Mouse (Mus musculus) hindbrain, embryonic 10.5 days (tissue): ENCODE measurements around the gene Wfdc3. TPM values are rescaled to one million over a fixed set of nuclear protein-coding genes. Genes with fewer than 3 reads are reported as not detected.

Experiments used
- DNase-seq: peaks from one replicate; pipeline ENCODE4 v3.0.0-alpha.2; 2017; ENCODE audit warnings: low spot score
- H3K27ac ChIP-seq: fragments of 300-500 bp; sonication (generic); 2 replicates; pipeline ENCODE4 v1.5.1; 2016; ENCODE audit warnings: mild to moderate bottlenecking, moderate library complexity
- H3K27me3 ChIP-seq: fragments of 300-500 bp; sonication (generic); 2 replicates; pipeline ENCODE4 v1.6.1; 2016; ENCODE audit warnings: mild to moderate bottlenecking; ENCODE audit not compliant: poor library complexity, insufficient read depth, severe bottlenecking
- H3K36me3 ChIP-seq: fragments of 300-500 bp; sonication (generic); 2 replicates; pipeline ENCODE4 v1.6.1; 2016; ENCODE audit warnings: mild to moderate bottlenecking, moderate library complexity
- H3K4me1 ChIP-seq: fragments of 300-500 bp; sonication (generic); replicated peaks from 2 replicates; pipeline ENCODE4 v1.6.1; 2016; ENCODE audit warnings: mild to moderate bottlenecking
- H3K4me3 ChIP-seq: fragments of 300-500 bp; sonication (generic); 2 replicates; pipeline ENCODE4 v1.5.1; 2016; ENCODE audit warnings: mild to moderate bottlenecking, moderate library complexity
- H3K9me3 ChIP-seq: fragments of 300-500 bp; sonication (generic); 2 replicates; pipeline ENCODE4 v1.6.1; 2016; ENCODE audit warnings: mild to moderate bottlenecking, moderate library complexity
- WGBS: fragments of 180-500 bp; shearing (Covaris S2); methylation state at CpG from one replicate; pipeline ENCODE4 v1.1.7; 2016; 5-methylcytosine and 5-hydroxymethylcytosine counted together
- polyA plus RNA-seq: library from polyadenylated mRNA; unstranded; fragments of >200 nt; fragmentation: Nextera tagmentation; extraction: Ambion mirVana; gene quantifications from 2 replicates; pipeline ENCODE4 v1.2.1, GENCODE M21; 2016

The Wfdc3 gene
- polyA plus RNA-seq, 1 experiment from 2014 or later = 0.85 TPM

- no peak for DNase-seq
- 92% methylated on average over 2 of the region's 2 CpGs for WGBS
- no peak overlapping the region for H3K4me3 ChIP-seq
- no peaks in the 10 kb centered on the region for H3K9me3 ChIP-seq
- H3K4me1 ChIP-seq = 0 out of 2 replicates have a peak, but pooled peaks cover 1% of the 10 kb centered on the region
- H3K36me3 ChIP-seq = peaks cover 99% of the 10 kb centered on the region
- H3K27ac ChIP-seq = no peak overlapping the region
- no peaks in the 10 kb centered on the region for H3K27me3 ChIP-seq
Measured at GRCm38 (mm10) chr2:164752454-164752853, 6.7 kb upstream of the Wfdc3 start.

DNA sequence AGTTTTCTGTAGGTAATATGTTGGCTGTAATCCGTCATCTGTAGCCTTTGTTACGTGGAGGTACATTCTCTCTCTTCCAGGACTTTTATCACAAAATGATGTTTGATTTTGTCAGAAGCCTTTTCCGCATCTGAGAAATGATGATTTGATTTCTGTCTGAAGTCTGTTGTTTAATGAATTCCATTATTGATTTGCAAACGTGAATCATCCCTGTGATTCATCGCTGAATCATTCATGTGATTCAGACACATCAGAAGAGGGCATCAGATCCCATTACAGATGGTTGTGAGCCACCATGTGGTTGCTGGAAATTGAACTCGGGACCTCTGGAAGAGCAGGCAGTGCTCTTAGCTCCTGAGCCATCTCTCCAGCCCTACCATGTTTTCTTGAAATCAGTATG, 3.3 kb upstream of the Wfdc3 start:
- Histone ChIP-seq H3K4me3 (no peak overlapping the region), H3K4me1 (peaks cover 20% of the 10 kb centered on the region), H3K27me3 (no peaks in the 10 kb centered on the region), H3K36me3 (peaks cover 67% of the 10 kb centered on the region), H3K9me3 (no peaks in the 10 kb centered on the region), H3K27ac (no peak overlapping the region)
- whole genome bisulfite sequencing = 88% methylated on average over 6 of the region's 6 CpGs
- no peak for DNase-seq

DNA sequence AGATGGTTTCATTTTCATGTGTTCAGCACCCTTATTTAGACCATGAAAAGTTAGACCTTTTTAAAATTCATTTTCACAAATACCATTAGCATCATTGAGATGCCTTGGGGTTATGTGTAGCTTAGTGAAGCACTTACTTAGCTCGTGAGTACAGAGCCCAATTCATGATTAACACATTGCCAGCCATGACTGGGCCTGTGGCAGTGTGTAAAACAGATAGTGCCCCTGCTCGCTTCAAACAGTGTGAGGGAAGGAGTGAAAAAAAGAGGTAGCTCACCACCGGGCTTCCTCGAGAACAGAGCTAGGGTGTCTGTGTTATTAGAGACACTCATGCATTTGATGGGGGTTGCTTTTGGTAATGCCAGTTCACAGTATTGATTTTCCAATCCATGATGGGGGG, 2.5 kb upstream of the Wfdc3 start:
- Histone ChIP-seq H3K9me3 (no peaks in the 10 kb centered on the region), H3K36me3 (peaks cover 59% of the 10 kb centered on the region), H3K4me1 (peaks cover 20% of the 10 kb centered on the region), H3K27ac (no peak overlapping the region), H3K4me3 (no peak overlapping the region), H3K27me3 (no peaks in the 10 kb centered on the region)
- no peak for DNase-seq
- 86% methylated on average over 4 of the region's 4 CpGs for WGBS

- DNase-seq = no peak
- H3K36me3 ChIP-seq = peaks cover 44% of the 10 kb centered on the region
- peak overlapping the region; percentile 88 for H3K4me3 ChIP-seq
- peaks cover 20% of the 10 kb centered on the region for H3K4me1 ChIP-seq
- no peaks in the 10 kb centered on the region for H3K27me3 ChIP-seq
- H3K27ac ChIP-seq = peak overlapping the region; percentile 95
- WGBS = 60% methylated on average over 8 of the region's 8 CpGs
- H3K9me3 ChIP-seq = no peaks in the 10 kb centered on the region
Measured at GRCm38 (mm10) chr2:164746693-164747092, 962 bp upstream of the Wfdc3 start.

- WGBS = 75% methylated on average over 13 of the region's 13 CpGs
Measured at GRCm38 (mm10) chr2:164744987-164745386, 744 bp downstream of the Wfdc3 start.

GRCm38 (mm10) chr2:164739876-164740275, 5.9 kb downstream of the Wfdc3 start:
- no peaks in the 10 kb centered on the region for H3K36me3 ChIP-seq
- DNase-seq = no peak
- H3K27me3 ChIP-seq = no peaks in the 10 kb centered on the region
- no peaks in the 10 kb centered on the region for H3K9me3 ChIP-seq
- no peak overlapping the region for H3K27ac ChIP-seq
- 66% methylated on average over 7 of the region's 7 CpGs for WGBS
- H3K4me1 ChIP-seq = peaks cover 1% of the 10 kb centered on the region
- H3K4me3 ChIP-seq = no peak overlapping the region

More at GRCm38 (mm10) chr2:164744987-164745386, 744 bp downstream of the Wfdc3 start:
- peaks cover 27% of the 10 kb centered on the region for H3K36me3 ChIP-seq
- no peaks in the 10 kb centered on the region for H3K27me3 ChIP-seq
- H3K27ac ChIP-seq = peak overlapping the region; percentile 95; the same call in 1 of the 2 replicates
- no peak for DNase-seq
- H3K4me1 ChIP-seq = peaks cover 20% of the 10 kb centered on the region
- no peaks in the 10 kb centered on the region for H3K9me3 ChIP-seq
- peak overlapping the region; percentile 88 for H3K4me3 ChIP-seq

- Histone ChIP-seq H3K9me3 (no peaks in the 10 kb centered on the region), H3K36me3 (no peaks in the 10 kb centered on the region), H3K27me3 (no peaks in the 10 kb centered on the region), H3K4me1 (no peaks in the 10 kb centered on the region), H3K27ac (no peak overlapping the region), H3K4me3 (no peak overlapping the region)
- 78% methylated on average over 3 of the region's 3 CpGs for WGBS
- no peak for DNase-seq
Measured at GRCm38 (mm10) chr2:164737377-164738090, 8.2 kb downstream of the Wfdc3 start.

DNA sequence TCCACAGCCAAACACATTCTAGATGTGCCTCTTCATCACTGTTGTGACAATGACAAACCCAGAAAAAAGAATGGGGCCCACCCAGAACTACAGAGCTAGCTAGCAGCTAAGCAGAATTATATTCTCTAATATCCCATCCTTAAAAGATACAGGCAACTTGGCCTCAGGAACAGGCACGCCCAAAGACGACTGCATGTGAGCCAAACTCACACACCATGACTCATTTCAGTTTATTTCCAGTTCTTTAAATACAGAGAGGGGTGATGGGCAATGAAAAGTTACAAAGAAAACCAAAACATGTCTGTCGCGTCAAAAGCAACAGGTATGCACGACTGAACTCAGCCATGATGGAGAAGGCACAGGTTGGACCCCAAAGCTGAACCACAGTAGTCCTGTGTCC, 10.3 kb downstream of the Wfdc3 start:
- DNase-seq = no peak
- no peaks in the 10 kb centered on the region for H3K9me3 ChIP-seq
- no peak overlapping the region for H3K4me3 ChIP-seq
- H3K36me3 ChIP-seq = no peaks in the 10 kb centered on the region
- H3K4me1 ChIP-seq = 0 out of 2 replicates have a peak, but pooled peaks cover 4% of the 10 kb centered on the region
- H3K27me3 ChIP-seq = no peaks in the 10 kb centered on the region
- no peak overlapping the region for H3K27ac ChIP-seq
- WGBS = 90% methylated on average over 5 of the region's 5 CpGs

- H3K9me3 ChIP-seq = no peaks in the 10 kb centered on the region
- no peaks in the 10 kb centered on the region for H3K36me3 ChIP-seq
- H3K27ac ChIP-seq = no peak overlapping the region
- H3K27me3 ChIP-seq = no peaks in the 10 kb centered on the region
- no peak overlapping the region for H3K4me3 ChIP-seq
- H3K4me1 ChIP-seq = 0 out of 2 replicates have a peak, but pooled peaks cover 4% of the 10 kb centered on the region
- WGBS = 87% methylated on average over 5 of the region's 5 CpGs
- no peak for DNase-seq
Measured at GRCm38 (mm10) chr2:164734839-164735238, 10.9 kb downstream of the Wfdc3 start.

- Histone ChIP-seq H3K4me3 (no peak overlapping the region), H3K27ac (no peak overlapping the region), H3K36me3 (no peaks in the 10 kb centered on the region), H3K4me1 (0 out of 2 replicates have a peak, but pooled peaks cover 4% of the 10 kb centered on the region), H3K9me3 (no peaks in the 10 kb centered on the region), H3K27me3 (no peaks in the 10 kb centered on the region)
- DNase-seq = no peak
- WGBS = 94% methylated on average over 2 of the region's 2 CpGs
Measured at GRCm38 (mm10) chr2:164733259-164733658, 12.5 kb downstream of the Wfdc3 start.

DNA sequence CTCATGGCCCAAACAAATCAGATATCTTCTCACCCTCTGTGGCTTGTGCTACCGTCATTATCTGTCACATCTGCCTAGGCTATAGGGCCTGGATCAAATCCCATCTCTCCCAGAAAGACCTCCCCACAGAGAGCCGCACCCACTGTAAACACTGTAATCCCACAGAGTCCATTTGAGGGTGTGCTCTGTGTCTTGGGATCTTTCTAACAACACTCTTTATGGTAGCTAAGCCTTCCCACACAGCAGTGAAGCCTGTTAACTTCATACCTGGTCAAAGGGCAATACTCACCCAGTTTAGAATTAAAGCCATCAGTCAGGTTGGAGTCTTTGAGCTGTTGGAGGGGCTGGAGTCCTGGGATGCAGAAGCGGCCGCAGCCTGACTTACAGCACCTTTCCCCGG, 14.0 kb downstream of the Wfdc3 start:
- Histone ChIP-seq H3K27ac (no peak overlapping the region), H3K4me1 (0 out of 2 replicates have a peak, but pooled peaks cover 4% of the 10 kb centered on the region), H3K27me3 (0 out of 2 replicates have a peak, but pooled peaks cover 3% of the 10 kb centered on the region), H3K4me3 (no peak overlapping the region), H3K36me3 (no peaks in the 10 kb centered on the region), H3K9me3 (no peaks in the 10 kb centered on the region)
- no peak for DNase-seq
- 84% methylated on average over 5 of the region's 5 CpGs for WGBS

DNA sequence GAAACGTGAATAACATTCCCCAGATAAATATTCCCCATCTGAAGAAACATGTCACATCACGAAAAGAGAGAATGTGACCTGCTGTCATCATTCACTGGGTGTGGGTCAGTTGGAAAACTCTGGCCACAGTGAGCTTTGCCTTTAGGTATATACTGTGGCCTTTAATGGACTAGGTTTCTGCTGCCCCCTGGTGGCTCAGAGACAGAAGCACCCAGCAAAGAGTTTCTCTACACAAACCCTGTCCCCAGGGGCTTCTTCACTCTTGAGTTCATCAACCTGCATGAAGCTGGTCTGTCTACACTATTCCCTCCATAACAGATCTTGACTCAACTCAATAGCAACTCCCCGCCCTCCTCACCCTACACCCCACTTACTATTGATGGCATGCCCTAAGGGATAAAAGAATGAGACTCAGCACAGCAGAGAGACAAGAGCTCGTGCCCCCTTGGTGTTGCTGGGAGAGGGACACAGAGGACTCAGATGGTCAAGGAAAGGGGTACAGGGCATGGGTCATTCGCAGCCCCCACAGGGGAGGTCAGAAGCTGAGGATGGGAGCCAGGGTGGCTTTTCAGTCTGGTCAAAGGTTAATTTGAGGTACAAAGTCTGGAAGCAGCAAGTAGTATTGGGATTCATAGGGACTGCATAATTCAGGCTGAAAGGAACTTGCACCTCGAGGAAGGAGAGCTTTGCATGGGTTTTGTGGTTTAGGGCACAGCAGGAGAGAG, 19.7 kb downstream of the Wfdc3 start:
- Histone ChIP-seq H3K9me3 (no peaks in the 10 kb centered on the region), H3K27ac (no peak overlapping the region), H3K4me1 (no peaks in the 10 kb centered on the region), H3K27me3 (0 out of 2 replicates have a peak, but pooled peaks cover 3% of the 10 kb centered on the region), H3K36me3 (no peaks in the 10 kb centered on the region), H3K4me3 (no peak overlapping the region)
- peak; percentile 63 for DNase-seq
- WGBS = 27% methylated on average over 6 of the region's 6 CpGs

DNA sequence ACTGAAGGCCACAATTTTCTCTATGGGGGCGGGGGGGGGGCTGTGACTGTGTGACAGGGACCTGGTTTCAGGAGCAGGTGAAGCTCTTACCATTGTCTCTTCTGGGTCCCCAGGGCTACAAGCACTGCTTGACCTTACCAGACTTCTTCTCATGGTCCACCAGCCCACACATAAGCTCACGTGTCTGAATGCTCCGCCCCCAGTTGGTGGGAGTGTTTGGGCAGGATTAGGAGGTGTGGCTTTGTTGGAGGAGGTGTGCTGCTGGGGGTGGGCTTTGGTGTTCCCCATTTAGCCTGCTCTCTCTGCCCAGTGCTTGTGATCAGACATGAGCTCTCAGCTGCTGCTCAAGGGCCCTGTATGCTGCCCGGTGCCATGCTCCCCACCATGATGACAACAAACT, 22.5 kb downstream of the Wfdc3 start:
- Histone ChIP-seq H3K27me3 (0 out of 2 replicates have a peak, but pooled peaks cover 3% of the 10 kb centered on the region), H3K4me1 (no peaks in the 10 kb centered on the region), H3K9me3 (no peaks in the 10 kb centered on the region), H3K36me3 (no peaks in the 10 kb centered on the region), H3K4me3 (no peak overlapping the region), H3K27ac (no peak overlapping the region)
- 66% methylated on average over 4 of the region's 4 CpGs for WGBS
- DNase-seq = no peak
